Mouse (Mus musculus) forebrain, embryonic 11.5 days (tissue): ENCODE data around the gene Spindoc. TPM values are rescaled to one million over a fixed set of nuclear protein-coding genes. Genes with fewer than 3 reads are reported as not detected.
"Not testable (repeated sequence)": the region's sequence is repeated elsewhere in the genome, so short reads cannot be mapped to it uniquely, and the experiment has no call there.

ENCODE experiments used
- ATAC-seq: fragments of 200-750 bp; cut with Nextera tagmentation; replicated peaks from 2 replicates; pipeline ENCODE4 v1.8.0; 2017; ENCODE audit warnings: moderate TSS enrichment; ENCODE audit not compliant: low FRiP score
- DNase-seq: peaks from one replicate; pipeline ENCODE4 v3.0.0-alpha.2; 2017; ENCODE audit warnings: low spot score
- H3K27ac ChIP-seq: fragments of 300-500 bp; sonication (generic); 2 replicates; pipeline ENCODE4 v1.5.1; 2014; ENCODE audit warnings: low read depth, low read length
- H3K27me3 ChIP-seq: fragments of 300-500 bp; sonication (generic); 2 replicates; pipeline ENCODE4 v1.6.1; 2014; ENCODE audit warnings: mild to moderate bottlenecking, low read length, mixed read lengths; ENCODE audit not compliant: control insufficient read depth, insufficient read depth
- H3K36me3 ChIP-seq: fragments of 300-500 bp; sonication (generic); 2 replicates; pipeline ENCODE4 v1.6.1; 2014; ENCODE audit warnings: mild to moderate bottlenecking, low read length, moderate library complexity, mixed read lengths; ENCODE audit not compliant: control insufficient read depth, insufficient read depth
- H3K4me1 ChIP-seq: fragments of 300-500 bp; sonication (generic); replicated peaks from 2 replicates; pipeline ENCODE4 v1.6.1; 2014; ENCODE audit warnings: low read length, mixed read lengths; ENCODE audit not compliant: control insufficient read depth, insufficient read depth
- H3K4me2 ChIP-seq: fragments of 300-500 bp; sonication (generic); 2 replicates; pipeline ENCODE4 v1.6.1; 2014; ENCODE audit warnings: low read depth, mild to moderate bottlenecking, low read length, moderate library complexity, mixed read lengths; ENCODE audit not compliant: severe bottlenecking
- H3K4me3 ChIP-seq: fragments of 300-500 bp; sonication (generic); 2 replicates; pipeline ENCODE4 v1.5.1; 2014; ENCODE audit warnings: low read depth, low read length
- H3K9ac ChIP-seq: fragments of 300-500 bp; sonication (generic); 2 replicates; pipeline ENCODE4 v1.6.1; 2014; ENCODE audit warnings: low read length
- H3K9me3 ChIP-seq: fragments of 300-500 bp; sonication (generic); 2 replicates; pipeline ENCODE4 v1.6.1; 2016; ENCODE audit warnings: low read length, mixed read lengths; ENCODE audit not compliant: control insufficient read depth
- WGBS: fragments of 180-500 bp; shearing (Covaris S2); extraction: QIAGEN DNeasy Blood & Tissue Kit; methylation state at CpG from one replicate; pipeline ENCODE4 v1.1.7; 2014; 5-methylcytosine and 5-hydroxymethylcytosine counted together
- polyA plus RNA-seq: library from polyadenylated mRNA; unstranded; fragments of >200 nt; fragmentation: Nextera tagmentation; extraction: Ambion mirVana; gene quantifications from 2 replicates; pipeline ENCODE4 v1.2.1, GENCODE M21; 2014

Gene Spindoc
- polyA plus RNA-seq, 1 experiment from 2014 or later = 39.9 TPM

DNA sequence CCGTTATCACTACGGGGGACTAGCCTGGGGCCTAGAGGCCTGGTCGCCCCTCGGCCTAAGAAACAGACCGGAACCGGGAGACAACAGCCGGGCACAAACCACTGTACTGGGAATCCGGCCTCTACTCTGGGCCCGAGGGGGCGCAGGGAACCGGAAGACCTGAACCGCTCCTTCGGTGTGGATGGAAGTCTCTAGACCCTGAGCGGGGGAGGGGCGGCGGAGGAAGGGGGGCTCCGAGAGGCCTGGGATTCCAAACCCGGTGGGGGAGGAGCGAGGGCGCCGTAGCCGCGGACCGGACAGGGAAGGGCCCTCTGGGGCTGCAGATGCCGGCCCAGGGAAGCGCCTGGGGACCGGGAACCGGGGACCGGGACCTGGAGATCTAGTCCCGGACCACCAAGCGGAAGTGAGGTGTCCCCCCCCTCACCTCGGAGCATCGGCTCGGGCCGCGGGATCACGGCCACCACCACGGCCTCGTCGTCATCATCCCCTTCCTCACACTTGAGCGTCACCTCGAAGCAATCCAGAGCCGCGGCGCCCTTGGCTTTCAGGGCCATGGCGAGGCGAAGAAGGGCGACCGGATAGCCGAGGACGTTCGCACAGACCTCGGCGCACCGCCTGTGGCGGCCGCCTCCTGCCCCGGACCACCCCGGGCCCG, 419 bp downstream of the Spindoc start:
- DNase-seq (peak; percentile 87), ATAC-seq (peak; percentile 78)
- Histone ChIP-seq H3K27me3 (no peaks in the 10 kb centered on the region), H3K4me2 (peak overlapping the region; percentile 78), H3K36me3 (no peaks in the 10 kb centered on the region; the same call in 1 of the 2 replicates), H3K27ac (peak overlapping the region; percentile 95), H3K4me1 (peaks cover 9% of the 10 kb centered on the region), H3K9me3 (peaks cover 2% of the 10 kb centered on the region; the same call in 1 of the 2 replicates), H3K4me3 (peak overlapping the region; percentile 86), H3K9ac (peak overlapping the region; percentile 89)
- under 1% methylated on average over 58 of the region's 60 CpGs for WGBS

DNA sequence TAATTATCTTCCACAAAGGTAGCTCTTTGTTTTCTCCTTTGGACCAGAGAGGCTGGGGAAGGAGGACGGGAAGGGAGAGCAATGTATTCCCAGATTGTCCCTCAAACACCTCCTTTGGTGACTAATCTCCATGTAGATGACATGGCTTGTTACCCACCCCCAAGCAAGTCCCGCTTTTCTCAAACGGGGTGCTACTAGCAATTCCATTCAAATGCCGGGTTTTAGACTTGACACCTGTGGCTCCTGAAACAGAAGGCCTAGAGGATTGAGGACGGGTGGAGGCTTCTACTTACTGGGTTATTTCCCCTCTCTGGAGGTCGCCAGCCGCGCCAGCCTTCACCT, 917 bp downstream of the Spindoc start:
- DNase-seq = no peak
- Histone ChIP-seq H3K4me1 (peaks cover 9% of the 10 kb centered on the region), H3K27ac (peak overlapping the region; percentile 95; the same call in 1 of the 2 replicates), H3K9me3 (peaks cover 2% of the 10 kb centered on the region; the same call in 1 of the 2 replicates), H3K4me3 (peak overlapping the region; percentile 86), H3K4me2 (peak overlapping the region; percentile 78), H3K27me3 (no peaks in the 10 kb centered on the region), H3K36me3 (no peaks in the 10 kb centered on the region; the same call in 1 of the 2 replicates), H3K9ac (peak overlapping the region; percentile 89)
- under 1% methylated on average over 8 of the region's 8 CpGs for WGBS
- ATAC-seq = no peak

DNA sequence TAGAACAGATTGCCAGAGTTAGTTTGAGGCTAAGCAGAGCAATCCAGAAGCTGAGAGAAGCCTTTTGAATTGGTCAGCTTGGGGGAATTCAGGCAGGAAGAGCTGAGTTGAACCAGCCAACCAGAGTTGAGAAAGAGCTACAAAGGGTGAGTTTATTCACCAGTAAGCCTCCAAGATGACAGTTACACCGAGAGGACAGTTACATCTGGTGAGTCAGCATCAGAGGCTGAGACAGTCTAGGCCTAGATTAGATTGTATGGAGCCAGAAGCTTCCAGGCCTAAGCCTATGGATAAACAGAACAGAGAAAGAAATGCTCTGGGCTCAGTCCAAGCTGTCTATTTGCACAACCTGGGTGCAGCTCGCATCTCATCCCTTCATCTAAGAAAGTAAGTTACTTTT, 5.2 kb downstream of the Spindoc start:
- ATAC-seq = no peak
- Histone ChIP-seq H3K9me3 (no peaks in the 10 kb centered on the region), H3K36me3 (peaks cover 2% of the 10 kb centered on the region; the same call in 1 of the 2 replicates), H3K9ac (no peak overlapping the region), H3K4me3 (no peak overlapping the region), H3K4me2 (no peak overlapping the region), H3K4me1 (peaks cover 4% of the 10 kb centered on the region; the same call in 1 of the 2 replicates), H3K27me3 (no peaks in the 10 kb centered on the region), H3K27ac (no peak overlapping the region)
- DNase-seq = no peak
- 94% methylated on average over 2 of the region's 2 CpGs for WGBS

DNA sequence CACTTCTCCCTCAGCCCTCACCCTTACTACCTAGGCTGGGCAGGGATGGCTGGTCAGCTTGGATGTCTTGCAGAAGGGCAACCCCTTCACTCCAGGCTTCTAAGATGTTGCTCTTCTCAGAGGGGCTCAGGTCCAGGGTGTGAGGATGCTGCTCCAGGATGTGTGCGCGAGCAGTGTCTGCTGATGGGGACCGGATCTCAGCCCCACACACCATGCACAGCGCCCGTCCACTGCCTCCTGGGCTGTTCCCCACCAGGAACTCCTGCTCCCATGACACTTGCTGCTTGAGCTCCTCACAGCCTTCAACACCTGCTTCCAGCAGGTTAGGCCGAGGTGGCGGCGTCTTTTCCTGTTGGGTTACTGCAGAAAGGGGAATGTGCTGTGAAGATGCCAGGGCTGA, 8.3 kb downstream of the Spindoc start:
- WGBS = 94% methylated on average over 8 of the region's 8 CpGs
- Histone ChIP-seq H3K4me1 (no peaks in the 10 kb centered on the region), H3K27me3 (no peaks in the 10 kb centered on the region), H3K36me3 (peaks cover 12% of the 10 kb centered on the region), H3K27ac (no peak overlapping the region), H3K9me3 (no peaks in the 10 kb centered on the region), H3K9ac (no peak overlapping the region), H3K4me2 (no peak overlapping the region), H3K4me3 (no peak overlapping the region)
- ATAC-seq (no peak), DNase-seq (no peak)

DNA sequence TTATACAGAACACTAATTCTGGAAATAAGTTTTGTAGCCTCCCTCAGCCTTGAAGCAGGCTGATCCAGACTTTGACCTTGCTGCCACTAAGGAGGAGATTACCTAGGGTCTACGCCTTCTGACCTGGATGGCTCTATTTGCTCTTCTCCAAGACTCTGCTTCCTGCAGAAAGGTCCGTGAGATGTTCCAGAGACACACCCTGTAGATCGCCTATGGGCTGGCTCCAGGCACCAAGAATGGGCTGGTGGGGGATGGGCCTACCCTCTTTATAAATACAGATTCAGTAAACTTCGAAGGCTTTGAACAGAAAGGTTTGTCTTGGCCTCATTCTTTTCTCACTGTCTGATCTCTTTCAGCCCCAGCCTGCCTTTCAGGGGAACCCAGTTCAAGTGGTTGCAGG, 13.3 kb downstream of the Spindoc start:
- H3K9ac ChIP-seq, H3K9me3 ChIP-seq, H3K4me2 ChIP-seq, ATAC-seq, H3K4me3 ChIP-seq, DNase-seq, H3K27me3 ChIP-seq, H3K4me1 ChIP-seq, H3K27ac ChIP-seq: not testable (repeated sequence)
- WGBS = 88% methylated on average over 4 of the region's 4 CpGs
- H3K36me3 ChIP-seq = peaks cover 12% of the 10 kb centered on the region

DNA sequence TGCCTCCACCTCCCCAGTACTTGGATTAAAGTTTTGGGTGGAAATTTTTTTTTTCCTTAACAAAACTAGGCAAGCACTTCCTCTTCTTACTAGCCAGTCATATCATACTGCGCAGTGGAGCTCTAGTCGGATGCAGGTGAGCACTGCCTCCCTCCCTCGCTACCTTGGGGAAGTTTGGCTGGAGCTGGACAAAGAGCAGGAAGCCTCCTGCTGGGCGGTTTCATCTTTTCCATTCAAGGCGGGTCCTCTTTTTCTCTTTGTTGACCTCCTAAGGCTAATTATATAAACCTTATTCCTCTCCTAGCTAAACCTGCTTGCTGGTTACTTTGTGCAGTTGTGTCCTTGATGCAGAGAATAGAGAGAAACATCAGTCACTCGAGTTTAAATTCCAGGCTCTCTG, 29.2 kb downstream of the Spindoc start:
- WGBS = 38% methylated on average over 6 of the region's 6 CpGs
- H3K9ac ChIP-seq = no peak overlapping the region
- no peak overlapping the region for H3K4me3 ChIP-seq
- ATAC-seq (no peak), DNase-seq (no peak)
- no peaks in the 10 kb centered on the region for H3K9me3 ChIP-seq
- H3K4me2 ChIP-seq = no peak overlapping the region
- no peaks in the 10 kb centered on the region for H3K4me1 ChIP-seq
- H3K27ac ChIP-seq = no peak overlapping the region
- peaks cover 2% of the 10 kb centered on the region; the same call in 1 of the 2 replicates for H3K36me3 ChIP-seq
- no peaks in the 10 kb centered on the region for H3K27me3 ChIP-seq

DNA sequence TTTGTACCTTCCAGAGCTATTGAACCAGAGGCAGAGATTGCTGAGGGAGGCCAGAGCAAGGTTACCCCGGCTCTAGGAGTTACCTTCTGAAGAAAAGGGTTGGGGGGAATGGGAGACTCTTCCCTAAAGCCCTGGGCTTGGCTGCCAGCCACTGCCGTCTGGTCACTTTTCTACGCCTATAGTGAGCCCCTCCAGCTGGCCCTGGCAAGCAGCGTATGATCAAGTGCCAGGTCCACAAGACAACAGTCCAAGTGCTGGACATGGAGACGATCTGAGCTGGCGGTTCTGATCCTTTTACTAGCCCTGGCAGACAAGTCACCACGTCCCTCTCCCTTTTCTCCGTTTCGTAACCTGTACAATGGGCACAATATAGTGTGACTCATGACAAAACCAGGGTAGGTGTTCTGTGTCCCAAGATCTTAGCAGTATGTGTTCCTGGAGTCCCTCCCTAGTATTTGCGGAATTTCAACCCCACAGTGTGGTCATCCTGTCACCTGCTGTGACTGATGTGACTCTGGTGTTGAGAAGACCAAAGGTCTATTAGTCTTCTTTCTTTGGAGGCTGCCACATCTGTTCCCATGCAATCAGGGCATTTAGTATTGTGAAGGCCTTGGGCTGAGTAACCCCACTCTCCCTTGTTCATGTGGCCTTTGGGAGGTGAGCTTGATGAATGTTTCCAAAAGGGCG, 29.8 kb downstream of the Spindoc start:
- Histone ChIP-seq H3K4me1 (no peaks in the 10 kb centered on the region), H3K9me3 (no peaks in the 10 kb centered on the region), H3K4me2 (no peak overlapping the region), H3K9ac (no peak overlapping the region), H3K4me3 (no peak overlapping the region), H3K36me3 (no peaks in the 10 kb centered on the region; the same call in 1 of the 2 replicates), H3K27ac (no peak overlapping the region), H3K27me3 (no peaks in the 10 kb centered on the region)
- no peak for ATAC-seq
- 84% methylated on average over 11 of the region's 11 CpGs for WGBS
- DNase-seq = no peak

DNA sequence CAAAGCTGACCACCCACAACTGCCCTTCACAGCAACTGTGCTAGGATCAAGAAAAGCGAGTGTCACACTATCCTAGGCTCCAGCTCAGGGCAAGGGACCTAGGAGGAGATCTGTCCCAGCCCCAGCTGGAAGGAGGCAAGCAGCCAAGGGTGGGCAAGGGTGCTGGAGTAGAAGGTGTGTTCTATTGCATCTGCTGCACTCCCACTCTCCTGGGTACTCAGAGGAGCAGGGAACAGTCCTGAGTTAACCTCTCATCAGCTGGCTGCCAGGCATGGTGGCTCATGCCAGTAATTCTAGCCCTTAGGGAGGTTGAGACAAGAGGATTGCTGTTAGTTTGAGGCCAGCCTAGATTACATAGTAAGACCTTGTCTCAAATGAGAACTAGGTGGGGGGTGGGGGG, 32.8 kb downstream of the Spindoc start:
- Histone ChIP-seq H3K27me3 (no peaks in the 10 kb centered on the region), H3K4me3 (no peak overlapping the region), H3K9me3 (no peaks in the 10 kb centered on the region), H3K4me2 (no peak overlapping the region), H3K27ac (no peak overlapping the region), H3K9ac (no peak overlapping the region), H3K36me3 (no peaks in the 10 kb centered on the region), H3K4me1 (no peaks in the 10 kb centered on the region)
- no peak for DNase-seq
- no peak for ATAC-seq
- WGBS = 64% methylated on average over 1 of the region's 1 CpGs
